Mouse (Mus musculus): ENCODE data around the gene Fam129a. TPM values are rescaled to one million over a fixed set of nuclear protein-coding genes. Genes with fewer than 3 reads are reported as not detected.

The Fam129a gene
- 14.4 and 16.5 TPM in 2 replicates for polyA plus RNA-seq (2012; rRNA removed; ENCODE audit: low replicate concordance)

GRCm38 (mm10) chr1:151570981-151571837 is at the start of gene Fam129a:
TSS of gene Fam129a (plus strand) at chr1:151571186.

GRCm38 (mm10) chr1:151754881-151755659 is 184.1 kb downstream of the Fam129a start, which contains the start of gene Edem3:
TSS of gene Edem3 (plus strand) at chr1:151755371.

Other genes starting within 250 kb of the Fam129a start
- 51.7 and 60.0 TPM in 2 replicates for gene Ivns1abp, start 226.7 kb upstream of the Fam129a start, polyA plus RNA-seq (2012; rRNA removed; ENCODE audit: low replicate concordance)
- gene Swt1, start 142.7 kb upstream of the Fam129a start, polyA plus RNA-seq (2012; rRNA removed; ENCODE audit: low replicate concordance) = 7.1 and 10.1 TPM in 2 replicates
- 14.4 and 21.0 TPM in 2 replicates for gene Trmt1l, start 142.6 kb upstream of the Fam129a start, polyA plus RNA-seq (2012; rRNA removed; ENCODE audit: low replicate concordance)
- gene Rnf2, start 70.2 kb upstream of the Fam129a start, polyA plus RNA-seq (2012; rRNA removed; ENCODE audit: low replicate concordance) = 27.1 and 34.8 TPM in 2 replicates
- 6.9 and 9.4 TPM in 2 replicates for gene Edem3, start 184.2 kb downstream of the Fam129a start, polyA plus RNA-seq (2012; rRNA removed; ENCODE audit: low replicate concordance)

Measured in subcutaneous adipose tissue, adult 2 months (tissue).